Mouse (Mus musculus) G1E (cell line): Measurements from ENCODE around the gene Ptcd1.

Source experiments
- CTCF ChIP-seq: IDR thresholded peaks from 2 replicates; pipeline ENCODE4 v1.5.1; 2012; ENCODE audit warnings: low read depth, low read length, inconsistent platforms, mixed read lengths
- GATA1 ChIP-seq: IDR thresholded peaks from 2 replicates; pipeline ENCODE4 v1.6.1; 2012; ENCODE audit warnings: borderline replicate concordance, low read length, inconsistent platforms, mixed read lengths
- POLR2AphosphoS5 ChIP-seq: IDR thresholded peaks from 2 replicates; pipeline ENCODE4 v1.6.1; 2012; ENCODE audit warnings: low read depth, low read length, inconsistent platforms; ENCODE audit not compliant: insufficient replicate concordance

GRCm38 (mm10) chr5:145207385-145207784, 40.5 kb upstream of the Ptcd1 start:
- TF ChIP-seq CTCF (no peak), GATA1 (no peak), POLR2AphosphoS5 (no peak)
